Comparison of ENCODE assay signal across 13 mouse cellular contexts in genomic region chr12:112126931-112127635, GRCm38 (mm10). TPM values are rescaled to one million over a fixed set of nuclear protein-coding genes. Genes with fewer than 3 reads are reported as not detected.
DNase-seq lines count a peak whose midpoint lies in the region; ATAC-seq and TF ChIP-seq lines count a peak whose summit lies in the region.
"Had no signal": no experiment of that assay in that cellular context is flagged by ENCODE, and none has a peak within 500 bp of the region (broad histone marks: within the 10 kb centered on the region; RNA-seq: fewer than 3 reads in every experiment).

No protein-coding gene starts in this region.

- peak; percentile 24 for TF ChIP-seq CTCF in left cerebral cortex, adult 2 months (IDR thresholded peaks at IDR 0.05)
- TF ChIP-seq CTCF in E14TG2a.4 (conservative IDR thresholded peaks at IDR 0.05; ENCODE audit: low read length): peak; percentile 51

- H3K4me1 ChIP-seq in E14TG2a.4 (replicated peaks; ENCODE audit: low read depth, low read length): peaks cover 41% of the 10 kb centered on the region

- H3K4me3 ChIP-seq in left cerebral cortex, adult 2 months: no peak overlapping the region
- no peak overlapping the region for H3K4me3 ChIP-seq in E14TG2a.4 (replicated peaks; ENCODE audit: low read length)
- H3K4me3 ChIP-seq: midbrain, embryonic 13.5 days had no signal

- intact Hi-C loops in left cerebral cortex, adult 2 months (cut with DNase I): no loop called here

- no peak overlapping the region for H3K27ac ChIP-seq in left cerebral cortex, adult 2 months
- H3K27ac ChIP-seq: midbrain, embryonic 13.5 days had no signal

- peak; percentile 28 for ATAC-seq in granulocyte monocyte progenitor cell, adult 5-6 weeks (replicated peaks; ENCODE audit: poor library complexity, severe bottlenecking)
- ATAC-seq: forebrain, embryonic 16.5 days; inflammation-experienced regulatory T-cells, adult 6 months; midbrain, embryonic 13.5 days had no signal

- H3K36me3 ChIP-seq in E14TG2a.4 (ENCODE audit: insufficient read depth, low read length): no peaks in the 10 kb centered on the region
- H3K36me3 ChIP-seq: midbrain, embryonic 13.5 days had no signal

- H3K9me3 ChIP-seq in E14TG2a.4 (ENCODE audit: low read length): no peaks in the 10 kb centered on the region
- H3K9me3 ChIP-seq: midbrain, embryonic 13.5 days had no signal

- peak; percentile 75 for DNase-seq in adrenal gland, adult 8-10 months
- no peak for DNase-seq in adrenal gland, postnatal 4 days (ENCODE audit: low spot score in 2 of 2)
- no peak for DNase-seq in left cerebral cortex, adult 2 months (ENCODE audit: extremely low spot score in 1 of 2, low spot score in 2 of 2)
- no peak for DNase-seq in left cerebral cortex, adult 9 months (ENCODE audit: low spot score in 2 of 2)
- DNase-seq in heart, adult 11 months: no peak
- no peak for DNase-seq in layer of hippocampus, postnatal 14 days (ENCODE audit: low spot score in 2 of 2)
- DNase-seq: cerebellum, adult 11-12 months; gastrocnemius, postnatal 36 days had no signal

- peaks cover 58% of the 10 kb centered on the region for H3K27me3 ChIP-seq in E14TG2a.4 (ENCODE audit: insufficient read depth, low read length)

RNA-seq across cellular contexts. Expression of gene Kif26a, which starts 18.9 kb away (rescaled TPM):
- 10 to 100 TPM; 11.4 to 19.1 (median 14.7) TPM for total RNA-seq in adrenal gland, adult 8-10 months (2022)
- total RNA-seq in adrenal gland, postnatal 4 days (2021): 10 to 100 TPM; 38.1 to 39.2 TPM
- total RNA-seq in left cerebral cortex, adult 2 months (2021): 1 to 10 TPM; 4.9 to 5.2 TPM
- not detected in 2 replicates for total RNA-seq in granulocyte monocyte progenitor cell, adult 5-6 weeks (2014; fragmentation: Nextera tagmentation)
- not detected in 2 replicates for total RNA-seq in granulocyte monocyte progenitor cell, adult 5-6 weeks (2017)
- total RNA-seq in layer of hippocampus, postnatal 14 days (2021): 1 to 10 TPM; 7.0 to 8.9 TPM

RNA-seq across cellular contexts. Expression of gene Aspg, which starts 20.6 kb away (rescaled TPM):
- total RNA-seq in adrenal gland, adult 8-10 months (2022): 10 to 100 TPM in 2 of 4 experiments, 1 to 10 TPM in 1, under 1 TPM in 1; 0.22 to 19.3 (median 7.5) TPM
- total RNA-seq in adrenal gland, postnatal 4 days (2021): 1 to 10 TPM; 1.6 to 3.5 TPM
- 1 to 10 TPM; 4.7 to 4.9 TPM for total RNA-seq in left cerebral cortex, adult 2 months (2021)
- not detected in 2 replicates for total RNA-seq in granulocyte monocyte progenitor cell, adult 5-6 weeks (2014; fragmentation: Nextera tagmentation)
- not detected in 2 replicates for total RNA-seq in granulocyte monocyte progenitor cell, adult 5-6 weeks (2017)
- 1 to 10 TPM; 4.2 to 4.7 TPM for total RNA-seq in layer of hippocampus, postnatal 14 days (2021)

Comparison
In these comparisons a context has a peak if more than half of its experiments do, and no peak if none do; other contexts are left out.
1. RNA of gene Kif26a, which starts 18.9 kb away (total RNA-seq): 38.1 to 39.2 TPM in adrenal gland, postnatal 4 days, 11.4 to 19.1 TPM in adrenal gland, adult 8-10 months, 7.0 to 8.9 TPM in layer of hippocampus, postnatal 14 days and 4.9 to 5.2 TPM in left cerebral cortex, adult 2 months; not detected in granulocyte monocyte progenitor cell, adult 5-6 weeks; every median in the first group is over 4 times any median in the second.